Mouse (Mus musculus): ENCODE measurements around the gene Rfc2.

Gene Rfc2

DNA sequence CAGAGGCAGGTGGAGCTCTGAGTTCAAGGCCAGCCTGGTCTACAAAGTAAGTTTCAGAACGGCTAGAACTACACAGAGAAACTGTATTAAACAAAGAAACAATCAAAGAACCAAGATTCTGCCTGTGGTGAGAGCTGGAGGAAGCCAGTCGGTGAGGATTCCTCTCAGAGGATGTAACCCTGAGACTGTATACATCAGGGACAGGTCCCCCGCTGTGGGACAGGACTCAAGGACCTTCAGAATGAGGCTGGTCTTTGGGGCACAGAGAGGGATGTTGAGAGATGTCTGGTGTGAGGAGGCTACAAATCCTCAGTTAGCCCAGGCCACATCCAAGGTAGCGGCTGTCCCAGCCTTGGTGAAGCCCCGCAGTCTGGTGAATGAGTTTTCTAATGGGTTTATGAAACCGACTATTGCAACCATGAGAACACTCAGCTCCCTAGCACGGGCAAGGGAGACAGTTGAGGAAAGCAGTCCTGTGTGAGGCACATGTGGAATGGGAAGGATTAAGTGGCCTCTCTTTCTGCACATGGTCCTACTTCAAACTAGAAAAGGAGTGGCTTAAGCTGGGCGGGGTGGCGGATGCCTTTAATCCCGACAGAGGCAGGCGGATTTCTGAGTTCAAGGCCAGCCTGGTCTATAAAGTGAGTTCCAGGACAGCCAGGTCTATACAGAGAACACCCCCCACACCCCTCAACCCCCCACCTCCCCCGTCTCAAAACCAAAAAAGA is 28.9 kb downstream of the Rfc2 start:
- DNase-seq (ENCODE audit: inconsistent ontology term) = no peak

DNA sequence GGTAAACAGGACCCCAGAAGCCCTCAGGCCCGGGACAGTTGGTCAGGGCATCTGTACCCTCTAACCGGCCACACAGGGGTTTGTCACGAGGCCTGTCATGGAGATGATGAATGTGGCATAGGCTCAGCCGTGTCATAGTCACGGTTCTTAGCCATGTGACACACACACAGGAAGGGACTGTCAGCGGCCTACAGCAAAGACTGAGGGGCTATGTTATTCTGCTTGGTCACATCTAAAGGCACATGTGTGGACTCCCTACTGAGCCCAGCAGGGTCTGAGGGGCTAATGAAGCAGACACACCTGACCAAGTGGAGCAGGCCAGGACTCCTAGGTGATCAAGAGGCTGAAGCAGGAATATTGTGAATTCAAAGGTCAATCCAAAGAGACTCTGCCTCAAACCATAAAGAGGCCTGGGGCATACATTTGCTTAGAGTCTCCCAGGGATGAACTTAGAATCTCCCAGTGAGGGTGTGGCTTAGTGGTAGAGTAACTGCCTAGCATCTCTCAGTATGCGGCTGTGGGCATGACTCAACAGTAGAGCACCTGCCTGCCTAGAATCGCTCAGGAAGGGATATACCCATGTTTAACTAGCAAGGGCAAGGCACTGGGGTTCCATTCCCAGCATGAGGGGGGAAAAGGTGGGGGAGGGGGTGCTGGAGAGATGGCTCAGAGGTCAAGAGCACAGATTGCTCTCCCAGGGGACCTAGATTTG is 30.8 kb downstream of the Rfc2 start:
- DNase-seq (ENCODE audit: inconsistent ontology term) = no peak

DNA sequence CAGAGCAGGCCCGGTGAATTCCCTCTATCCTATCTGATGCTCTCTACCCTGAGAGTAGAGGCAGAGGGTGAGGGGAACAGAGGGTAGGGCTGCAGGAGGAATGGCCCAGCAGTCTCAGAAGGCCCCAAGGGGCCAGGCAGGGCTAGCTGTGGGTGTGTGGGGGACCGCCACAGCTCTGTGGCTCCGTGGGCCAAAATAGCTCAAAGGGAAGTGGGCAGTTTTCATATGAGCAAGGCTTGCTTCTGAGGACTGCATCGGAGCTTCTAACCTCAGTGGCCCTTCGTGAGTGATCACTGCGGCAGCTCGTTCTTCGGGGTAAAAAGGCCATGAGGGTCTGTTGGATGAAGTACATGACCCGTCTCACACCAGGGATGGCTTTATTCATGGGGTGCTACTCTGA is 32.6 kb downstream of the Rfc2 start:
- DNase-seq (ENCODE audit: inconsistent ontology term) = no peak

DNA sequence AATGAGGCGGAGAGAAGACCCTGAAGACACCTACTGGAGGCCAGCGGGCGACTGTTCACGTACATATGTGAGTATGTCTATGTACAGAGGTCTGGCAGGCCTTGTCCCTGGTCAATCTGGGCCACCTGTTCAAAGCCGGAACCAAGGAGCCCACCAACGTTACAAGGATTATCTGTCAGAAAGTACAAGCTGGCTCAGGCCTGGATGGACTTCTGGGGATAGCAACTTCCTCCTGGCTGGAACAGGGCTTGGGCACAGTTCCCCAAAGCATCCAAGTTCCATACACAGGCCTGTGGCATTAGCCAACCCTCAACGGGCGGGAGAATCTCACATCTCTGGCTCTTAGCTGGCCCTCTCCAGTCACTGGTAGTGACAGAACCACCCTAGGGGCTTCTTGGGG is 33.1 kb downstream of the Rfc2 start:
- no peak for DNase-seq (ENCODE audit: inconsistent ontology term)

DNA sequence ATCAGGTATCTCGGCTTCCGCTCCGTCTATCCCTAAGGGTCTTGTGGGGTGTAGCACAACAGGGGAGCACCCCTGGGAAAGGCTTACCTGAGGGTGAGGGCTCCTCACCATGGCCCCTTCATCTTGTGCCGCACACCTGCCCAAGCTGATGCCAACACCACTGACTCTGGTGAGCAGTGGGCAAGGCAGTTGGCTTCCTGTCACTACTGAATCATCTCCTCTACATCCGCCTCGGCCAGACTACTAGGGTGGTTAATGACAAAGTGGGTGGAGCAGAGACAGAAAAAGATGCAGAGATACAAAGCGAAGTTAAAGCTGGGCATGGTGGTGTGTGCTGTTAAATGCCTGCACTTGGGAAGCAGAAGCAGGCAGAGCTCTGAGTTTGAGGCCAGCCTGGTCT is 33.6 kb downstream of the Rfc2 start, which contains the start of gene Lat2:
TSS of gene Lat2 (minus strand) at position 224 of the 400 bp plus-strand sequence.
- DNase-seq (ENCODE audit: inconsistent ontology term) = no peak

DNA sequence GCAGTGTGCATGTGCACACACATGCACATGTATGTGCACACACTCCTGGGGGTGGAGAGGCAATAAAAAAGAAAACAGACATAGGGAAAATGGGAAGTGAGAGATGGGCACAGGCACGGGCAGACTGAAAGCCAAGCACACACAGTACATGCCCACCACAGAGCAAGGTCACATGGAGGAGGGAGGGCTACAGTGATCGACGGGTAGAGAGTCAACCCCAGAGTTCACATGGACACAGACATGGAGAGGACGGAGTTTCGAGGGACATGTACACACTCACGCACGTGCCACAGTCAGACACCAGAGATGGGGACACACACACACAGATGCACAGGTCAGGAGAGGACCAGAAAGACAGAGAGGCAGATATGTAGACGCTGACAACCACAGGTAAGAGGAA is 34.2 kb downstream of the Rfc2 start:
- DNase-seq (ENCODE audit: inconsistent ontology term) = no peak

DNA sequence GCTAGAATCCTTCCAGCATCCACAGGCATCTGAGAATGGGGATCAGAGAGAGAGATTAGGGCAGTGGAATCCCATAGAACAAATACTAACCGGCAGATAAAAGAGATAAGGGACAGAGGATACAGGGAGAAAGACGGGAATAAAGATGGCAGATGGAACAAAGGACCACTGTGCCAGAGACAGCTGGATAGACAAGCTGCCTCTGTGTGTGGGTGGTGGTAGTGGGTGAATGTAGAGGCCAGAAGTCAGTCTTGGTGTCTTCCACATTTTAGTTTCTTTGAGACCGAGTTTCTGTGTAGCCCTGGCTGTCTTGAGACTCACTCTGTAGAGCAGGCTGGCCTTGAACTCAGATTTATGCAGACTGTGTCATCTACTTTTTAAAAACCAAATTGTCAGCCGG is 34.6 kb downstream of the Rfc2 start:
- DNase-seq (ENCODE audit: inconsistent ontology term) = no peak

DNA sequence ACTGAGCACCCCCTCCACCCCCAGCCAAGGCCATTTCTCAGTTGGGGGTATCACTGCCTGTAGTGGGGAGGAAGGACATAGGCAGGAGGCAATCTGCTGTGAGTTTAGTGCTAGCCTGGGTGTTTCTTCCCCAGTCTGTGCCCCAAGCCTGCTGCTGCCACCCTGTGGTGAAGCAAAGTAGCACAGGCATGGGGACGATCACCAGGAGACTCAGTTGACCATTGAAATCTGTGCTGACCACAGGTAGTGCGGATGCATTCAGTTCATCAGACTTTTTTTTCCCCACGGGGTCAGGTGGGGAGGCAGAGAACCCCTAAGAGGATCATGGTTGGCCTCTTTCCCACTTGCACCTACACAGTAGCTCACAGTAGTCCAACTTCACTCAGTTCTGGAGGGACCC is 35.9 kb downstream of the Rfc2 start:
- DNase-seq (ENCODE audit: inconsistent ontology term) = no peak

DNA sequence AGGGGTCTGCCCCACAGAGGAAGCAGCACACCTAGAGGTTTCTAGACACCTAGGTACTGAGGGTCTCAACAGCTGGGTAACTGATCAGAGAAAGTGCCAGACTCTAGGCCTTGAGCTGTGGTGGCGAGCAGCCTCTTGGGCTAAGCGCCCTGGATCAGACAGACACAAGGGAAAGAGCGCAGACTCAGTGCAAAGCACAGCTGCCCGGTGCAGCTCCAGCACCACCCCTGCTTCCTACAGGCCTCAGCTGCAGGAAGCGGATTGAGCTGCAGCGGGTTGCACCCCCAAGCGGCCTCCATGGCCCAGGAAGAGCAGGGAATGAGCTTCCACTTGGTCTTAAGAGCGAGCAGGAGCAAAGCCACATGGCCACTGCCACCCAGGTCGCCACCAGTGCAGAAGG is 39.3 kb downstream of the Rfc2 start:
- DNase-seq (ENCODE audit: inconsistent ontology term) = no peak

DNA sequence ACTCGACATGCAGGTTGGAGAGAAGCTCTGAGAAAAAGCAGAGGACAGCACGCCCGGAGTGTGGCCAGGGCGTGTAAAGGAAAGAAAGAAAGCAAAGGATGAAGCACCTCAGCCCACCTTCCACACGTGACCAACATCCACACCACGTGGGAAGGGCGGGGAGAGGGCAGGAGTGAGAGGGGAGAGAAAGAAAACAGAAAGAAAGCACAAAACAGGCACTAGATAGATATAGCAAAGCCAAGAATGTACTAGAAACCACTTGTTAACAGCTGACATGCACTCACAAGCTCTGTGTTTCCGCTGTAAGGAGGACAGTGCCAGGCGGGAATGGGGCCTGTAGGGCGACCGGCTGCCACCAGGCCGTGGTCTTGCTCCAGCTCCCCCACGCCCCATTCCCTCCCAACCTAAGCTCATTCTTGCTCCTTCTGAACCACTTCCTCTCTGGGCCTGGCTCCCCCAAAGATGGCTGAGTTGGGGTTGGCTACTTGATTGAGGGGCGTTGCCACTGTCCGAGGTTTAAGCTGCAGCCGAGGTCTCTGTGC is 40.0 kb downstream of the Rfc2 start:
- no peak for DNase-seq (ENCODE audit: inconsistent ontology term)

DNA sequence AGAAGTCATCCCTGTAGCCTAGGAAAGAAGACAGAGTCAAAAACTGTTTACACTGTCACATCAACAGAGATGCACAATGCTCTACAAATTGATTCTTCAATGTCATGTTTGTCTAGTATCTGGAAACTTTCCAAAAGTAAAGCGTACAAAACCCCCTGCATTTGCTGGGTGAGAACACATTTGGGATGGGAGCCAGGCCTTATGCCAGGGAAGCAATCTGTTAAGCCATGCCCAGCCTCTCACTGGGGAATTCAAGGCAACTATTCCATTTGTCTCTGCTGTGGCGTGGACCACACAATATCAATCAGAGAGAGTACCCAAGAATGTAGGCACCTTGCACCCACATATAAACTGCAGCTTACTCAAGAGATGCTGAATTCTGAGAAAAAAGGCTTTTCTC is 40.9 kb downstream of the Rfc2 start:
- no peak for DNase-seq (ENCODE audit: inconsistent ontology term)

DNA sequence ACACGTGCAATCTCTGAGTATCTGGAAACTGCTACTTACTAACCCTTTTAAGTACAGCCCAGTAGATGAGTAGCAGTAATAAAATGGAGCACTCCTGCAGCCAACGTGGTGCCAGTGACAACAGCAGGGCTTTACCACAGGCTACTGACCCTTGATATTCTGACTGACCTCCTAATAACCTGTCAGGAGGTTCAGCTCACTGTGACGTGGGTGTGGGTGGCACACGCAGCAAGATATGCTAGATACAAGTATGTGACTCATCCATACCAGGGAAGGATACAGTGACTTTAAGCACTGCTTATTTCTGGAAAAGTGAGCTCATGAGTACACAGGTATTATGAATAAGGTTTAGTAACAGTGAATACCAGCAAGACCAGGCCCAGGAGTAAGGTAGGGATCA is 48.3 kb downstream of the Rfc2 start:
- no peak for DNase-seq (ENCODE audit: inconsistent ontology term)

DNA sequence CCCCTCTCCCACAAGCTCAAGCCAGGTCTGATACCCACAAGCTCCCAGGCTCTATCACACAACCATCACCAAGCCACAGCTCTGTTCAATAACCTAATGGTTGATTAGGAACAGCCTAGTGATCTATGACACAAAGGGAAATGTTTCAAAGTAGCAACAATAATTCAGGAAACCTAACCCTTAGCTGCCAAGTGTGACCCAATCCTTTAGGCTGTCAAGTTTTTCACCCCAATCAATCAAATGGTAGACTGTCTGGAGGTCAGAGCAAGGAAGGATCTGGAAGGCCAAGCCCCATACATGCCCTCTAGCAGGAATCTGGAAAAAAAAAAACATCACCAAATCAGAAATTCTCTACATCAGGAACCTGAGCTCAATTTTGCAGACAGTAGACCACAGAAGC is 49.7 kb downstream of the Rfc2 start:
- DNase-seq (ENCODE audit: inconsistent ontology term) = no peak

DNA sequence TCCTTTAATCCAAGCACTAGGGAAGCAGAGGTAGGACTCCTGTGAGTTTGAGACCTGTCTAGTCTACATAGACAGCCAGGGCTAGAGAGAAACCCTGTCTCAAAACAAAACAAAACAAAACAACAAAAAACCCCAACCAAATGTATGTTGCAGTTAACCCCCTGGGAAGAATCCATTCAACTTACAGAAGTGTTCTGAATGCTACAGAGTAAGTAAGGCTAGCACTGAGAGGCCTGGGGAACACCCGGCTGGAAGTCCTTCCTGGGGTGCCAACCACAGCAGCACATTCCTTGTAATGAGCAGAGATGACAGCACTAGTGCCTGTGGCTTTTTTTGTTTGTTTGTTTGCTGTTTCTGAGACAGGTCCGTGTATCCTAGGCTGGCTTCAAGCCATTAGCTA is 51.7 kb downstream of the Rfc2 start:
- peak; percentile 25 for DNase-seq (ENCODE audit: inconsistent ontology term)

DNA sequence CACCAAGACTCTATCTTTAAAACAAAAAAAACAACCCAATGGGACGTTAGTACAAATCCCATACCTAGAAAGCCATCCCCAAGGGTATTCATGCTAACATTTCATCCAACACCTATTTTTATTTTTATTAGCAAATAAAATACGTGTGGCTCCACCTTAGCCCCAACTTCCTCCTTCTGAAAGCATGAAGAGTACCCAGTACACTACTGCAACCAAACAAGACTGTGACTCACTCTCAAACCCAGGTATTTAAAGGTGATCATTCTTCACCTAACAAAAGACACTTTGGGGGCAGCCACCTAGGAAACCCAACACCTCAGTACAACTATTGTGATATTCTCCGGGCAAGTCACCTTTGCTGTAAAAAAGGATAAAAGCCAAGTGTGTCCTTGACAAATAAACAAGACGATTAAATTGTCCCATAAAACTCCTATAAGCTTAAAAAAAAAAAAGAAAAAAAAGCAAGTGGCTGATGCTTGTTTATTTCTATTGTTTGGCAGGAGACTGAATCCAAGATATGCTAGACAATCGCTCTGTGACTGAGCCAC is 56.7 kb downstream of the Rfc2 start:
- no peak for DNase-seq (ENCODE audit: inconsistent ontology term)

DNA sequence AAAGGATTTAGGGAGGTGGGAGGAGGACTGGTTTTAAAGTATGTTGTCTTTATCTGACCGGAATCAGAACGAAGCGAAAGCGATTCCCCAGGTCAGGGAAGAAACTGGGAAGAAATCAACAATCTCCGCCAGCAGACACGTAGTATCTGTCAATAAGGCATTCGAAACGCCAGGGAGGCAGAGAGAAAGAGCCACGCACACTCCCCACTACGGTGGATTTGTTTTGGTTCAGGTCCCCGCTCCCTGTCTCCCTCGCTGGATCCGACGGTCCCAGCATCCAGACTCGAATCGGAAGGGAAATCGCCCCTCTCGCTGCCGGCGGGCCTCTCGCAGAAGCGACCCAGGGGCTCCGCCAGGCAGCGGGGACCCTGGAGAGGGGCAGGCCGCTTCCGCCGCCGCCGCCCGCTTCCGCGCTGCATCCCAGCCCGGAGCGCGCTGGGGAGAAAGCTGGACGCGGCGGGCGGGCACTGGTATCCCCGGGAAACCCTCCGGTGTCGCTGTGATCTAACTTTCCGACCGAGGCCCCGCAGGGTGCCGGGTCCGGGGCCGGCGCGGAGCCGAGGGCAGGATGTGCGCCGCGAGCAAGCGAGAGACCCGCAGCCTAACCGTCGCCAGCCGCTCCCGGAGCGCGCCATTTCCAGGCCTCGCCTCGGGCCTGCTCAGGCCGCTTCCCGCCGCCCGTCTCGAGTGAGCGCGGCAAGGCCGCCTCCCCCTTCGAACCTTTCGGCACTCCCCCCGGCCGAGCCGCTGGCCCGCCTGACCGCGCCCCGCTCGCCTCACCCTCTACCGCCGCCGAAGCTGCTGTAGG is 57.5 kb downstream of the Rfc2 start:
- no peak for DNase-seq (ENCODE audit: inconsistent ontology term)

DNA sequence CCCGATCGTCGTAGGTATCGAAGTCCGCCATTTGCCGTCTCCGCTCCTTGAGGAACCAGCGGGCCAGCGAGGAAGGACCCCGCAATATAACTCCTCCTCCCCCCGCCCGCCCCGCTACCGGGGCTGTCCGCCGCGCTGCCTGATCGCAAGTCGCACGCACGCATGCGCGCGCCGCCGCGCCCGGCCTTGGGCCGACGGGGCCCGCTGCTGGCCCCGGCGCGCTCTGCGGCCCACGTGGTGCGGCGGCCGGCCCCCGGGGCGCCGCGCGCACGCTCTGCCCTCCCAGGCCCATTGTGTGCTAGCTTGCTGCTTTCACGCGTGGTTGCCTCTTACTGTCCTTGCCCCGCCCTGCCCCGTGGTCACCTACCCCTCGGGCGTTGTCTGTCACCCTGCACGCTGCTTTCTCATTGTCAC is 58.1 kb downstream of the Rfc2 start, which contains the start of gene Eif4h:
TSS of gene Eif4h (minus strand) at position 222 of the 414 bp plus-strand sequence.
- DNase-seq (ENCODE audit: inconsistent ontology term) = peak; percentile 98

DNA sequence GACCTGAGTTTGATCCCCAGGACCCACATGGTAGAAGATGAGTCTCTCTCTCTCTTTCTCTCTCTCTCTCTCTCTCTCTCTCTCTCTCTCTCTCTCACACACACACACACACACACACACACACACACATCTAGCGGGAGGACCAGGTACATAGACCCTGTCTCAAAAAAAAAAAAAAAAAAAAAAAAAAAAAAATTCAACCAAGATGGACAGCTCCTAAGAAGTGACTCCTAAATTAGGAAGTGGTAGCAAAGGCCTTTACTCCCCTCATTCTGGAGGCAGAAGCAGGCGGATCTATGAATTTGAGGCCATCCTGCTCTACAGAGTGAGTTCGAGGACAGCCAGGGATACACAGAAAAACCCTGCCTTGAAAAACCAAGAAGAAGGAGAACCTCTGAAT is 59.2 kb downstream of the Rfc2 start:
- DNase-seq (ENCODE audit: inconsistent ontology term) = no peak

DNA sequence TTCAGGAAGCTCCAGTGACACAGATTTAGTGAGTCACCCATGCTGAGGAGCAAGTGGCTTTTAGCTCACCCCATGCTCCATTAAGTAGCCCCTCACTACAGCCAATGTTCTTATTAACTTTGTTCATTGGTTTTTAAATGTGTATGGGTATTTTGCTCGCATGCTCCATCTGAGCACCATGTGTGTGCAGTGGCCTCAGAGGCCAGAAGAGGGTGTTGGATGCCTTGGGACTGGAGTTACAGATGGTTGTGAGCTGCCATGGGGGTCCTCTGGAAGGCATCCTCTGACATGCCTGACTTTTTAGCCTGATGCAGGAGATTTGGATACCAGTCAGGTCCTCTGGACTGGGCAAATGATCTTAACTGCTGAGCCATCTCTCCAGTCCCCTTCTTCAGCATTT is 63.0 kb downstream of the Rfc2 start:
- DNase-seq (ENCODE audit: inconsistent ontology term) = no peak

DNA sequence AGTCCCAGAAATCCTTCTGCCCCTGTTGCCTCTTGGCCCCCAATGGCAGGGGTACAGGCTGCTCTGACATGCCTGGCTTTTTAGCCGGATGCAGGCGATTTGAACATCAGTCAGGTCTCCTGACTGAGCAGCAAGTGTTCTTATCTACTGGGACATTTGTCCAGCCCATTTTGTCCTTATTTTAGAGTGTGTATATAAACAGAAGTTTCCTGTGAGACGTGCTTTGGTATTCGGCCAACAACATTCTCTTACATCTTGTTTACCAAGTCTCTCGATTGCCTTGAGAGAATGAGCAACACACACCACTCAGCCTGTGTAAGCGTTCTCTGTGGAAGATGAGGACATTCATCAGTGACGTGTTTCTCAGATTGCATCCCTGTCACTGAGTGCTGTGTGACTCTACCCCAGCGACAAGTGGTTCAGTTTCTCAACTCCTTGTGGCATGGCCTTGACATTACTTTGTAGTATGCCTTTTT is 63.5 kb downstream of the Rfc2 start:
- DNase-seq (ENCODE audit: inconsistent ontology term) = no peak

DNA sequence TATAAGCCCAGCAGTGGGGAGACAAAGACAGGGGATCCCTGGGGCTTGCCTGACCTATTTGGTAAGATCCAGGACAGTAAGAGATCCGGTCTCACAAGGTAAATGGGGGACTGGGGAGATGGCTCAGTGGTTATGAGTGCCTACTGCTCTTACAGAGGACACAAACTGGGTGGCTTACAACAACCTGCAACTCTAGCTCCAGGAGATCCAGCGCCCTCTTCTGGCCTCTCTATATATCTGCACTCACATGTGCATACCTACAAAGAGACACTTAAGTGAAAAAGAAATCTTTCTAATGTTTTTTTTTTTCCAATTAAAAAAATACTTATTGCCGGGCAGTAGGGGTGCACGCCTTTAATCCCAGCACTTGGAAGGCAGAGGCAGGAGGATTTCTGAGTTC is 65.3 kb downstream of the Rfc2 start:
- DNase-seq (ENCODE audit: inconsistent ontology term) = no peak

DNA sequence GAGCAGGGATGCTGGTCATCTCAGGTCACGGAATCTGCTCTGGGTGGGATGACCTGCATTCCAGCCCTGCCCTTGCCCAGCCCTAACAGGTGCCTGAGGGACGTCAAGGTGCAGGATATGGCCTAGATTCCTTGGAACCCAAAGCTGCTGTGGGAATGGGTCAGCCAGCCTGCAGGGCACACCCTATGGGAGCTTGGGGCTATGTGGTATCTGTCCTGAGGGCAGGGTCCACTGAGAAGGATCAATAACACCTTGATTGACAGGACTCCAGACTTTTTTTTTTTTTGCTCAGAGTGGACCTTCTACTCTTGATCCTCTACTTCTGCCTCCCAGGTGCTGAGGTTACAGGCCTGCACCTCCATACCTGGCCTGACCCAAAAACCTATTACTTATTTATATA is 66.2 kb downstream of the Rfc2 start:
- DNase-seq (ENCODE audit: inconsistent ontology term) = no peak

Measured in Muller cell, postnatal 12 days (primary cell).